Mouse (Mus musculus): ENCODE data around the gene Taf8.

Gene Taf8

GRCm38 (mm10) chr17:47462728-47463388 is 39.2 kb downstream of the Taf8 start:
- in situ Hi-C loops (cut with MboI, MseI) = no loop called here

DNA sequence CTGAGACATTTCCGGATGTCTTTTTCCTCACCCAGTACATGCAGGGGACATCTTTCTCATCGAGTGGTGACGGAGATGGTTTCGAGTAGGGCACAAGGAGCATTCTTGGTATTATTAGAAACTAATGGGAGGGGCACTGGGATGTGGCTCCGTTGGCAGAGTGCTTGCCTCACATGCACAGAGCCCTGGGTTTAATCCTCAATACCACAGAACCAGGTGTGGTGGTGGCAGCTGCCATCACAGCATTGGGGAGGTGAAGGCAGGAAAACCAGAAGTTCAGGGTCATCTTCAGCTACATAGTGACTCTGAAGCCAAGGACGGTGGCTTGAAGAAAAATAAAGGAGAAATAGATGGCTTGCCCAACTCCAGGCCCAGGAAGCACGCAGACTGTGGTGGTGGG is 39.9 kb downstream of the Taf8 start:
- in situ Hi-C loops (cut with MboI, MseI) = no loop called here

- in situ Hi-C loops (cut with MboI, MseI) = no loop called here
Observed at GRCm38 (mm10) chr17:47461688-47462087, 40.4 kb downstream of the Taf8 start.

DNA sequence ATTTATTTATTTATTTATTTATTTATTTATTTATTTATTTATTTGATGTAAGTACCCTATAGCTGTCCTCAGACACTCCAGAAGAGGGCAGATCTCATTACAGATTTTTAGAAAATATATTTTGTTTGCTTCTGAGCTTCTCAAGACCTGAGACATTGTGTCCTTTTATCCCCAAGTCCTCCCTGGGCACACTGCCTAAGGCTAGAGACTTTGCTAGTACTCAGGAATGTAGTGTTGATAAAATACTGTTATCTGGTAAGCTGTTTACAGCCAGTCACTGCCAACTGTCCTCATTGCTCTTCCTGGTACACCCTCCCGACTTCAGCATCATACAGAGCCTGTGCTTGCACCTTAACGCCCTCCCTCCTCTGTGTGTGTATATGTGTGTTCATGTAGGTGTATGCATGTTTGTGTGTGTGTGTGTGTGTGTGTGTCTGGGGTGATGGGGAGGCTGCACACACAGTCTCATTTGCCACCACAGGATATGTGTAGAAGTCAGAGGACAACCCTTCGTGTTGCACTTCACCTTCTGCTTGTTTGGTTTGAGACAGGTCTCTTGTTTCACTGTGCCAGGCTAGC is 42.7 kb downstream of the Taf8 start:
- in situ Hi-C loops (cut with MboI, MseI) = no loop called here

GRCm38 (mm10) chr17:47458936-47459335 is 43.2 kb downstream of the Taf8 start:
- in situ Hi-C loops (cut with MboI, MseI) = no loop called here

GRCm38 (mm10) chr17:47458310-47458709 is 43.8 kb downstream of the Taf8 start:
- in situ Hi-C loops (cut with MboI, MseI) = no loop called here

DNA sequence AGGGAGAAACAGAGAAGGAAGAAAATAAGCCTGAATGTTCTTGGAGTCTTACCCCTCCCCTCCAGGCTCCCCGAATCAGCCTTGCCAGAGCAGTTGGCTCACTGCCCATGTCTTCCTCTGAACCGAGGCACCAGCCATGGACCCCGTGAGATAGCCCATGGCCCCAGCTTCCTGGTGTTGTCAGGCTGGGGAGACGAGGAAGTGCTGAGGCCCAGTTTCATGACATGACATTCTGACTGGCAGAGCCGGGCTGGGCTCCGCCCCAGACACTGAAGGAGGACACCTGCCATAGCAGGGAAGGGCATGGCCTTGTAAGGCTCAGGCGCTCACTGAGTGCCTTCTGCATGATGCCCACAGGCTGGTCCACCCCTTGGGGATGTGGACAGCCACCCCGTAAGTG is 47.4 kb downstream of the Taf8 start:
- in situ Hi-C loops (cut with MboI, MseI) = no loop called here

GRCm38 (mm10) chr17:47452886-47453285 is 49.2 kb downstream of the Taf8 start:
- in situ Hi-C loops (cut with MboI, MseI) = no loop called here

GRCm38 (mm10) chr17:47450880-47451565 is 51.1 kb downstream of the Taf8 start:
- in situ Hi-C loops (cut with MboI, MseI) = no loop called here

DNA sequence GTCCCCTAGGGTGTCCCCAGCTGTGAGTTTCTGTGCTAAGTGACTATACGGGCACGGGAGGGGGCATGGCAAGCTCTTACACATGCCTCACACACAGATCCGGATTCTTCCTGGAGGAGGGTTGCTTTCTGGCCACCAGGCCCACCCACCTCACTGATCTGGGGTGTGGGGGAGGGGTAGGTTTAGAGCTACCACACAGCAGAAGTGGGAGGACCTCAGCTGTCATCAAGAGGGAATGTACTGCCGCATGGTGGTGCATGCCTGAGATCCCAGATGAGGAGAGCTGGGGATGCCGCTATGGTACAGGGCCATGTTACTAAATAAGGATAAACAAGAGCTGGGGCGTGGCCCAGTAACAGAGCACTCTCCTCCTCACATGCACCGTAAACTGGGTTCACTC is 51.9 kb downstream of the Taf8 start:
- in situ Hi-C loops (cut with MboI, MseI) = no loop called here

- in situ Hi-C loops (cut with MboI, MseI) = no loop called here
Observed at GRCm38 (mm10) chr17:47449432-47449831, 52.7 kb downstream of the Taf8 start.

GRCm38 (mm10) chr17:47448523-47449372 is 53.3 kb downstream of the Taf8 start:
- in situ Hi-C loops (cut with MboI, MseI) = no loop called here

GRCm38 (mm10) chr17:47446561-47446960 is 55.5 kb downstream of the Taf8 start:
- in situ Hi-C loops (cut with MboI, MseI) = no loop called here

GRCm38 (mm10) chr17:47446025-47446424 is 56.1 kb downstream of the Taf8 start:
- in situ Hi-C loops (cut with MboI, MseI) = no loop called here

DNA sequence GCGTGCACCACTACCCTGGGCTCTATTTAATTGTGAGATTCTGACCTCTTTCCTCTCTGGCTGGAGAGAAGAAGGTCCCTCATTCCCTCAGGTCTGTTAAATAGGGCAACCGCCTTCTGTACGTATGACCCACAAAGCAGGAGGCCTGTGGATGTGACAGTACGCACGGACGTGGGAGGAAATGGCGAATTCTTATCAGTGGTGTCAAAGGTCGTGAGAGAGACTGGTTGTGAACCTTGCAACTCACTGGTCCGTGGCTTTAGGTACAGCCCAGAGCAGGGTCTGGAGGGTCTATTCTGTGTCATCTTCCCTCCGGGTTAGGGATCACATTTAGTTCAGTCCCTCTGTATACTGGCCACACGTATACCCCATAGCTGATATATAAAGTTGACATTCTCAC is 56.6 kb downstream of the Taf8 start:
- in situ Hi-C loops (cut with MboI, MseI) = no loop called here

GRCm38 (mm10) chr17:47444113-47444512 is 58.0 kb downstream of the Taf8 start:
- in situ Hi-C loops (cut with MboI, MseI) = no loop called here

- in situ Hi-C loops (cut with MboI, MseI) = no loop called here
Observed at GRCm38 (mm10) chr17:47442271-47442670, 59.8 kb downstream of the Taf8 start.

GRCm38 (mm10) chr17:47441296-47442051 is 60.6 kb downstream of the Taf8 start:
- in situ Hi-C loops (cut with MboI, MseI) = no loop called here

GRCm38 (mm10) chr17:47440359-47440890 is 61.7 kb downstream of the Taf8 start:
- in situ Hi-C loops (cut with MboI, MseI) = no loop called here

GRCm38 (mm10) chr17:47439396-47440028 is 62.6 kb downstream of the Taf8 start:
- in situ Hi-C loops (cut with MboI, MseI) = no loop called here

DNA sequence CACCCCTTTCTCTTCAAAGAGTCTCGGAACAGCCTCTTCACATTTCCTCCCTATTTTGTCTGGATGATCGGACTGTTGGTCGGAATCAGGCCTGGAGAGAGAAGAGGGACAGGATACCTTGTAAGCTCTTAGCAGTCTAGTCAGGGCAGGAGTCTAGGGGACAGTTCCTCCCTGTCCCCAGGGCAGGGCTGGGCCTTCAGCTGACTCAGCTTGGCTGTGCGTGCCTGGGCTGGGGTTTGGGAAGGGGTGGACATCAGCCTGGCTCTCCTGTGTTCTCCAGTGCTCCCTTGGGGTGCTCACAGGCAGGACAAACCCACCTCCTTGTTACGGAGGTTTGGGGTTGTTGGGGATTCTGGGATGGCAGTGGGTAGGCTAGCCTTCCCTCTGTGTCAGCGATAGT is 63.5 kb downstream of the Taf8 start:
- in situ Hi-C loops (cut with MboI, MseI) = no loop called here

Data from regulatory T cell (primary cell).